Mouse (Mus musculus): Measurements from ENCODE around the gene Acd. TPM values are rescaled to one million over a fixed set of nuclear protein-coding genes. Genes with fewer than 3 reads are reported as not detected.

The Acd gene
- polyA plus RNA-seq (2014; fragmentation: Illumina TruSeq; extraction: RNeasy Lipid Tissue Mini Kit (QIAGEN cat#74804); ENCODE audit: low read depth, low replicate concordance) = 3.0 TPM

DNA sequence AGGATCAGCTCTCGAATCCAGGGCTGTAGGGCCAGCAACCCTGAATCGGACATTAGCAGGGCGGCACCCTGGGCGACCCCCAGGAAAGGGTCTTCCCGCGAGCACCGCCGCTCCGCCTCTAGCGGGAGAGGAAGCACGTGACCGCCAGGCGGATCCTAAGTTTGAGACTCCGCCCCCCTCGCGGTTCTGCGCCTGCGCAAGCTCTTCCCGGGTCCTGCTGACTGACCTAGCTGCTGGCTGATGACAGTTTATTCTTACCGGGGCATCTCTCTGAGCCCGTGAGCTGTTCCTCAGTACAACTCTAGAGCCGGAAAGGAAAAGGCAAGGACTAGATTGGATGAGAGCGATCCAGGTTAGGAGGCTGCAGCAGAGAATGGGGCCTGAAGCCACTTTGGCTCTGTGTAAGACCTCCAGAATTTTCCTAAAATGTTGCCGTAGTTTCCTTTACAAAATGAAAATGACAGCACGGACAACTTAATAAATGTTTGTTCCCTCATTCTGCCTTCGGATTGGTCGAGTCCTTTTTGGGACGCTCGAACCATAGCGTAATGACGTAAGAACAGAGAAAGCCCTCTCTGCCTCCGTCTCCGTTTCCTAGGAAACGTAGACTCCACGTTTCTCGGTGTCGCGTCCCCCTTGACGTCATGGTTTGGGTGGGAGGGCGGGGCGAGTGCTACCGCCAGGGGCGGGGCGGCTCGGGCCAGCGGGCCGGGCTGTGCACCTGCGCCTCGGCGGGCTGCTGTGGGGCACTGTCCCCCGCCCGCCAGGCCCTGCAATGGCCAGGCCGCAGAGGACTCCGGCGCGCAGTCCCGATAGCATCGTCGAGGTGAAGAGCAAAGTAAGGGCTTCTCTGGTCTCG, at the start of gene Acd, which contains the start of gene Pard6a:
Acd (minus strand) TSS at position 137 of the 859 bp plus-strand sequence.
Pard6a (plus strand) TSS at position 183 of the 859 bp plus-strand sequence.

GRCm38 (mm10) chr8:105707498-105708403, 6.8 kb upstream of the Acd start, which contains the start of the genes 4933405L10Rik and Enkd1:
Gene 4933405L10Rik, plus strand, starts transcription at chr8:105707655.
Gene Enkd1, minus strand, starts transcription at chr8:105708210.

DNA sequence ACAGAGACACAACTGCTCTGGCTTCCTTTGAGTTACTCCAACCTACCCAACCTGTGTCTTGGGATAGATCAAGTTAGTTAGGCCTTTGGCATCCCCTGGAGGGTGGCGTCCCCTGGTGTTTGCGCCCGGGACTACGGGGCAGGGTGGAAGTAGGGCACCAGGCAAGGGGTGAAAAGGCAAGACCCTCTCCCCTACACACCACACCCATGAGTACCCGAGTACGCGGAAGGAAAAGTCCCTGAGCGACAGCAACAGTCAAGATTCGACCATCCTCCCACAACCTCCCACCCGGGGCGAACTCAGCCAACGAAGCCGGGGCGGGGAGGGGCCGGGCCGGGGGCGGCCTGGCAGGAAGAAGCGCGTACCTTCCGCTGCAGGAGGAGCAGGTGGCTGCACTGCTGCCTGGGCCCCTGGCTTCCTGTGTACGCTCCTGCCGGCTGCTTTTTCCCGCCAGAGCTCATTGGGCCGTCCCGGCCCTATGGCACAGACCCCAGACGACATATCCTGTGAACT, 15.1 kb downstream of the Acd start, which contains the start of gene Carmil2:
Carmil2 (plus strand) TSS at position 479 of the 513 bp plus-strand sequence.

Other genes starting within 250 kb of the Acd start
- 0.20 TPM for gene Tppp3, start 229.6 kb downstream of the Acd start, polyA plus RNA-seq (2014; fragmentation: Illumina TruSeq; extraction: RNeasy Lipid Tissue Mini Kit (QIAGEN cat#74804); ENCODE audit: low read depth, low replicate concordance)
- 4.0 TPM for gene Zdhhc1, start 204.2 kb downstream of the Acd start, polyA plus RNA-seq (2014; fragmentation: Illumina TruSeq; extraction: RNeasy Lipid Tissue Mini Kit (QIAGEN cat#74804); ENCODE audit: low read depth, low replicate concordance)
- gene Hsd11b2, start 182.3 kb downstream of the Acd start, polyA plus RNA-seq (2014; fragmentation: Illumina TruSeq; extraction: RNeasy Lipid Tissue Mini Kit (QIAGEN cat#74804); ENCODE audit: low read depth, low replicate concordance) = 0.11 TPM
- gene Atp6v0d1, start 135.1 kb downstream of the Acd start, polyA plus RNA-seq (2014; fragmentation: Illumina TruSeq; extraction: RNeasy Lipid Tissue Mini Kit (QIAGEN cat#74804); ENCODE audit: low read depth, low replicate concordance) = 10.6 TPM
- 0.38 TPM for gene Ripor1, start 95.8 kb downstream of the Acd start, polyA plus RNA-seq (2014; fragmentation: Illumina TruSeq; extraction: RNeasy Lipid Tissue Mini Kit (QIAGEN cat#74804); ENCODE audit: low read depth, low replicate concordance)
- 31.2 TPM for gene Ctcf, start 64.5 kb downstream of the Acd start, polyA plus RNA-seq (2014; fragmentation: Illumina TruSeq; extraction: RNeasy Lipid Tissue Mini Kit (QIAGEN cat#74804); ENCODE audit: low read depth, low replicate concordance)
- not detected for gene Agrp, start 63.7 kb downstream of the Acd start, polyA plus RNA-seq (2014; fragmentation: Illumina TruSeq; extraction: RNeasy Lipid Tissue Mini Kit (QIAGEN cat#74804); ENCODE audit: low read depth, low replicate concordance)
- gene Carmil2, start 14.8 kb downstream of the Acd start, polyA plus RNA-seq (2014; fragmentation: Illumina TruSeq; extraction: RNeasy Lipid Tissue Mini Kit (QIAGEN cat#74804); ENCODE audit: low read depth, low replicate concordance) = 0.14 TPM
- 2.3 TPM for gene Pard6a, start within 50 bp of the Acd start, polyA plus RNA-seq (2014; fragmentation: Illumina TruSeq; extraction: RNeasy Lipid Tissue Mini Kit (QIAGEN cat#74804); ENCODE audit: low read depth, low replicate concordance)
- 4.7 TPM for gene 4933405L10Rik, start 6.6 kb upstream of the Acd start, polyA plus RNA-seq (2014; fragmentation: Illumina TruSeq; extraction: RNeasy Lipid Tissue Mini Kit (QIAGEN cat#74804); ENCODE audit: low read depth, low replicate concordance)
- 5.3 TPM for gene Enkd1, start 7.1 kb upstream of the Acd start, polyA plus RNA-seq (2014; fragmentation: Illumina TruSeq; extraction: RNeasy Lipid Tissue Mini Kit (QIAGEN cat#74804); ENCODE audit: low read depth, low replicate concordance)
- gene Gfod2, start 57.6 kb upstream of the Acd start, polyA plus RNA-seq (2014; fragmentation: Illumina TruSeq; extraction: RNeasy Lipid Tissue Mini Kit (QIAGEN cat#74804); ENCODE audit: low read depth, low replicate concordance) = 0.24 TPM
- 11.3 TPM for gene Ranbp10, start 126.2 kb upstream of the Acd start, polyA plus RNA-seq (2014; fragmentation: Illumina TruSeq; extraction: RNeasy Lipid Tissue Mini Kit (QIAGEN cat#74804); ENCODE audit: low read depth, low replicate concordance)
- gene Tsnaxip1, start 126.6 kb upstream of the Acd start, polyA plus RNA-seq (2014; fragmentation: Illumina TruSeq; extraction: RNeasy Lipid Tissue Mini Kit (QIAGEN cat#74804); ENCODE audit: low read depth, low replicate concordance) = 174 TPM
- gene Cenpt, start 152.2 kb upstream of the Acd start, polyA plus RNA-seq (2014; fragmentation: Illumina TruSeq; extraction: RNeasy Lipid Tissue Mini Kit (QIAGEN cat#74804); ENCODE audit: low read depth, low replicate concordance) = 1.8 TPM
- 5.0 TPM for gene Thap11, start 154.0 kb upstream of the Acd start, polyA plus RNA-seq (2014; fragmentation: Illumina TruSeq; extraction: RNeasy Lipid Tissue Mini Kit (QIAGEN cat#74804); ENCODE audit: low read depth, low replicate concordance)
- 31.1 TPM for gene Nutf2, start 159.5 kb upstream of the Acd start, polyA plus RNA-seq (2014; fragmentation: Illumina TruSeq; extraction: RNeasy Lipid Tissue Mini Kit (QIAGEN cat#74804); ENCODE audit: low read depth, low replicate concordance)
- gene Edc4, start 179.8 kb upstream of the Acd start, polyA plus RNA-seq (2014; fragmentation: Illumina TruSeq; extraction: RNeasy Lipid Tissue Mini Kit (QIAGEN cat#74804); ENCODE audit: low read depth, low replicate concordance) = 10.5 TPM
- not detected for gene Nrn1l, start 192.5 kb upstream of the Acd start, polyA plus RNA-seq (2014; fragmentation: Illumina TruSeq; extraction: RNeasy Lipid Tissue Mini Kit (QIAGEN cat#74804); ENCODE audit: low read depth, low replicate concordance)
- 2.4 TPM for gene Pskh1, start 199.3 kb upstream of the Acd start, polyA plus RNA-seq (2014; fragmentation: Illumina TruSeq; extraction: RNeasy Lipid Tissue Mini Kit (QIAGEN cat#74804); ENCODE audit: low read depth, low replicate concordance)
- not detected for gene Ctrl, start 232.8 kb upstream of the Acd start, polyA plus RNA-seq (2014; fragmentation: Illumina TruSeq; extraction: RNeasy Lipid Tissue Mini Kit (QIAGEN cat#74804); ENCODE audit: low read depth, low replicate concordance)
- 0.31 TPM for gene Psmb10, start 237.3 kb upstream of the Acd start, polyA plus RNA-seq (2014; fragmentation: Illumina TruSeq; extraction: RNeasy Lipid Tissue Mini Kit (QIAGEN cat#74804); ENCODE audit: low read depth, low replicate concordance)
- 0.31 TPM for gene Lcat, start 242.3 kb upstream of the Acd start, polyA plus RNA-seq (2014; fragmentation: Illumina TruSeq; extraction: RNeasy Lipid Tissue Mini Kit (QIAGEN cat#74804); ENCODE audit: low read depth, low replicate concordance)

Measured in testis, adult 10 weeks (tissue).